Comparison of ENCODE assay signal across 11 mouse cellular contexts in genomic region chr1:170550649-170551440, GRCm38 (mm10). TPM values are rescaled to one million over a fixed set of nuclear protein-coding genes. Genes with fewer than 3 reads are reported as not detected.
DNase-seq lines count a peak whose midpoint lies in the region; TF ChIP-seq lines count a peak whose summit lies in the region.
"Had no signal": no experiment of that assay in that cellular context is flagged by ENCODE, and none has a peak within 500 bp of the region (broad histone marks: within the 10 kb centered on the region; RNA-seq: fewer than 3 reads in every experiment).

No protein-coding gene starts in this region.

- no peak overlapping the region for H3K4me3 ChIP-seq in heart, embryonic 10.5 days
- H3K4me3 ChIP-seq in cerebellum, adult 2 months (replicated peaks; ENCODE audit: insufficient read depth, low read depth, low read length), result no peak overlapping the region
- H3K4me3 ChIP-seq: forebrain, embryonic 12.5 days; hindbrain, embryonic 15.5 days; limb, embryonic 12.5 days had no signal

- no peaks in the 10 kb centered on the region for H3K27me3 ChIP-seq in heart, embryonic 10.5 days (ENCODE audit: insufficient read depth, poor library complexity, severe bottlenecking)
- H3K27me3 ChIP-seq in cerebellum, adult 2 months (ENCODE audit: control insufficient read depth, insufficient read depth, low read length), result no peaks in the 10 kb centered on the region
- H3K27me3 ChIP-seq: forebrain, embryonic 12.5 days; hindbrain, embryonic 15.5 days; limb, embryonic 12.5 days had no signal

- no peaks in the 10 kb centered on the region for H3K9me3 ChIP-seq in heart, embryonic 10.5 days
- H3K9me3 ChIP-seq: forebrain, embryonic 12.5 days; hindbrain, embryonic 15.5 days had no signal

- 32% methylated on average over 8 of the region's 8 CpGs for WGBS in heart, embryonic 10.5 days
- 73% methylated on average over 8 of the region's 8 CpGs for WGBS in cerebellum, adult 2 months

- H3K4me1 ChIP-seq in heart, embryonic 10.5 days, result peaks cover 48% of the 10 kb centered on the region
- H3K4me1 ChIP-seq in cerebellum, adult 2 months (ENCODE audit: control insufficient read depth, insufficient read depth, low read length), result peaks cover 6% of the 10 kb centered on the region

- peak; percentile 9 for DNase-seq in gastrocnemius, postnatal 10 days
- no peak for DNase-seq in gastrocnemius, postnatal 36 days
- peak; percentile 33 for DNase-seq in adrenal gland, postnatal 25 days
- no peak for DNase-seq in heart, embryonic 10.5 days (ENCODE audit: low spot score)
- peak; percentile 22 for DNase-seq in kidney, adult 9 months
- DNase-seq in cerebellum, adult 11-12 months, result no peak
- DNase-seq in adipocyte (ENCODE audit: low spot score), result no peak
- no peak for DNase-seq in cerebellum, adult 2 months

- peak overlapping the region; percentile 62 for H3K27ac ChIP-seq in heart, embryonic 10.5 days
- no peak overlapping the region for H3K27ac ChIP-seq in cerebellum, adult 2 months (ENCODE audit: insufficient read depth, low read length)
- H3K27ac ChIP-seq: forebrain, embryonic 12.5 days; hindbrain, embryonic 15.5 days; limb, embryonic 12.5 days had no signal

- TF ChIP-seq POLR2A in cerebellum, adult 2 months (IDR thresholded peaks at IDR 0.05; ENCODE audit: borderline replicate concordance, insufficient read depth, low read length), result no peak

- intact Hi-C loops in gastrocnemius, postnatal 36 days (cut with DNase I), result no loop called here

- peaks cover 11% of the 10 kb centered on the region; the same call in 1 of the 2 replicates for H3K36me3 ChIP-seq in heart, embryonic 10.5 days
- H3K36me3 ChIP-seq: forebrain, embryonic 12.5 days; hindbrain, embryonic 15.5 days; limb, embryonic 12.5 days had no signal

- TF ChIP-seq CTCF in cerebellum, adult 2 months (IDR thresholded peaks at IDR 0.05; ENCODE audit: borderline replicate concordance, insufficient read depth, low read depth, low read length), result no peak

RNA-seq across cellular contexts. Expression of gene Nos1ap, which starts 38.8 kb away (rescaled TPM):
- total RNA-seq in gastrocnemius, postnatal 10 days (2021), result 1 to 10 TPM; 2.9 to 3.8 TPM
- total RNA-seq in gastrocnemius, postnatal 36 days (2021), result 1 to 10 TPM; 1.0 to 1.7 TPM
- total RNA-seq in adrenal gland, postnatal 25 days (2021), result 20.1 and 31.1 TPM in 2 replicates
- polyA plus RNA-seq in heart, embryonic 10.5 days (2016; fragmentation: Nextera tagmentation; extraction: Ambion mirVana), result 25.1 and 25.2 TPM in 2 replicates
- 50.1 and 51.4 TPM in 2 replicates for polyA plus RNA-seq in cerebellum, adult 2 months (2012; rRNA removed)

Comparison
In these comparisons a context has a peak if more than half of its experiments do, and no peak if none do; other contexts are left out.
1. DNase-seq: peak in gastrocnemius, postnatal 10 days (single experiment), adrenal gland, postnatal 25 days (single experiment) and kidney, adult 9 months (single experiment); none in gastrocnemius, postnatal 36 days (0 of 2), heart, embryonic 10.5 days (single experiment), cerebellum, adult 11-12 months (single experiment), adipocyte (single experiment) and cerebellum, adult 2 months (0 of 2).